Mouse (Mus musculus) erythroblast, embryonic 14.5 days (primary cell): ENCODE measurements at regions not wholly inside any gene's neighbourhood (a gene's known extent, or its start where the extent isn't known, plus 50 kb on each side); places are given as distances from the start of the nearest gene placed in this dataset.

Experiments used
- GATA1 ChIP-seq: IDR thresholded peaks from 2 replicates; pipeline ENCODE4 v1.6.1; 2012; ENCODE audit warnings: low read length, inconsistent platforms, mixed read lengths
- TAL1 ChIP-seq: IDR thresholded peaks from 3 replicates; pipeline ENCODE4 v1.6.1; 2012; ENCODE audit warnings: low read length, inconsistent platforms, mixed read lengths

DNA sequence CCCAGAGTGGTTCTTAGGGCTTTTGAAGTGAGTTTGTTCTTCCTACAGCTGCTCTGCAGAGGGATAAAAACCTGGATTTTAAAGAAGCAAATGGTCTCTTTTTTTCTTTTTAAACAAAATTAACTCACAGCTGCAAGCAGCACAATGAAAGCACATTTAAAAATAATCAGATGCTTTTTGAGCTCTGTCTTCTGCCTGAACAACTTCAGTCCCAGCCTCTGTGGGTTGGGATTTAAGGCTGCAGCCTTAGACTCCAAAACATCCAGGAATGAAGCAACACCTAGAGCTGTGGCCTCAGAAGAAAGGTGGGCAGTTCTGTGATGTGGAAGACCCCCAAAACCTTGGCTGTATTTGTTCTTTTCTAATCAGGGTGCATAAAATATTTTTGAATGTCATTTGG lies 446.7 kb upstream of the Pkn2 start:
- TF ChIP-seq TAL1 (no peak), GATA1 (no peak)
